Mouse (Mus musculus): Measurements from ENCODE around the gene Ccdc27. TPM values are rescaled to one million over a fixed set of nuclear protein-coding genes. Genes with fewer than 3 reads are reported as not detected.

Gene Ccdc27
- polyA plus RNA-seq, 1 experiment = not detected

- Histone ChIP-seq H3K4me3 (ENCODE audit: low read depth, low read length) (no peak overlapping the region), H3K27ac (ENCODE audit: insufficient read depth, low read length) (no peak overlapping the region), H3K9me3 (replicated peaks; ENCODE audit: control insufficient read depth, insufficient read depth, low read length, poor library complexity, severe bottlenecking) (no peaks in the 10 kb centered on the region), H3K4me1 (ENCODE audit: control insufficient read depth, insufficient read depth, low read length) (no peaks in the 10 kb centered on the region), H3K27me3 (ENCODE audit: control insufficient read depth, insufficient read depth, low read length, poor library complexity, severe bottlenecking) (no peaks in the 10 kb centered on the region), H3K36me3 (ENCODE audit: control insufficient read depth, insufficient read depth, low read length, poor library complexity, severe bottlenecking) (peaks cover 21% of the 10 kb centered on the region), H3K9ac (ENCODE audit: low read depth, poor library complexity, severe bottlenecking) (no peak overlapping the region)
- peak; percentile 68 for TF ChIP-seq CTCF (IDR thresholded peaks at IDR 0.05; ENCODE audit: low read depth, low read length)
- no peak for TF ChIP-seq EP300 (IDR thresholded peaks at IDR 0.05; ENCODE audit: insufficient read depth, low read depth, low read length)
Observed at GRCm38 (mm10) chr4:154019571-154019970, 22.9 kb downstream of the Ccdc27 start.

- peaks cover 21% of the 10 kb centered on the region for H3K36me3 ChIP-seq (ENCODE audit: control insufficient read depth, insufficient read depth, low read length, poor library complexity, severe bottlenecking)
- no peak overlapping the region for H3K4me3 ChIP-seq (ENCODE audit: low read depth, low read length)
- TF ChIP-seq POLR2A (IDR thresholded peaks at IDR 0.05; ENCODE audit: insufficient read depth, low read length) = no peak
- no peak for TF ChIP-seq EP300 (IDR thresholded peaks at IDR 0.05; ENCODE audit: insufficient read depth, low read depth, low read length)
- no peak for TF ChIP-seq CTCF (IDR thresholded peaks at IDR 0.05; ENCODE audit: low read depth, low read length)
- H3K4me1 ChIP-seq (ENCODE audit: control insufficient read depth, insufficient read depth, low read length) = peaks cover 3% of the 10 kb centered on the region
- no peaks in the 10 kb centered on the region for H3K9me3 ChIP-seq (replicated peaks; ENCODE audit: control insufficient read depth, insufficient read depth, low read length, poor library complexity, severe bottlenecking)
- H3K27ac ChIP-seq (ENCODE audit: insufficient read depth, low read length) = no peak overlapping the region
- no peaks in the 10 kb centered on the region for H3K27me3 ChIP-seq (ENCODE audit: control insufficient read depth, insufficient read depth, low read length, poor library complexity, severe bottlenecking)
- no peak overlapping the region for H3K9ac ChIP-seq (ENCODE audit: low read depth, poor library complexity, severe bottlenecking)
Observed at GRCm38 (mm10) chr4:154015476-154015875, 27.0 kb downstream of the Ccdc27 start.

DNA sequence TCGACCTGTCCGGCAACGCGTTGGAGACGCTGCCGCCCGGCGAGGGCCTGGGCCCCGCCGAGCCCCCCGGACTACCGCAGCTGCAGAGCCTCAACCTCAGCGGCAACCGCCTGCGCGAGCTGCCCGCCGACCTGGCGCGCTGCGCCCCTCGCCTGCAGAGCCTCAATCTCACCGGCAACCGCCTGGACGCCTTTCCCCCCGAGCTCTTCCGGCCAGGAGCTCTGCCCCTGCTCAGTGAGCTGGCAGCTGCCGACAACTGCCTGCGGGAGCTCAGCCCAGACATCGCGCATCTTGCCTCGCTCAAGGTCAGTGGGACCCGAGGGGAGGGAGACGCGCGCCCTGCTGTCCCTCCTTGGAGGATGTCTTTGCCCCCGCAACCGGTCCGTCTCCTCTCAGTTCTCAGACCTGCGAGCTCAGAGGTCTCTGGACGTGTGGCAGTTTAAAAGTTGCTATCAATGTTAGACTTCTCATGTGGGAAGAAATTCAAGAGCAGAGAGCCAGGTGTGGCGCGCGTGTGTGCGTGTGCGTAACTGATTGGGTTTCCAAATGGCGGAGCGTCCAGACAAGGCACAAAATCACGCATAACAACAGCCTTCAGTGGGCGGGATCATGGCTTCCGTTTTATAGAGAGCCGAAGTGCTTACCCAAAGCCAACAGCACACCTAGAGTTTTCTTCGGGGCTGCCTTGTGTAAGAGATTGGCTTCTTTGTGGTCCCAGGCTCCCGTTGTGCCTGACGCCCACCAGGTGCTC lies 30.2 kb downstream of the Ccdc27 start:
- Histone ChIP-seq H3K4me1 (ENCODE audit: control insufficient read depth, insufficient read depth, low read length) (peaks cover 3% of the 10 kb centered on the region), H3K36me3 (ENCODE audit: control insufficient read depth, insufficient read depth, low read length, poor library complexity, severe bottlenecking) (peaks cover 7% of the 10 kb centered on the region), H3K27ac (ENCODE audit: insufficient read depth, low read length) (no peak overlapping the region), H3K9ac (ENCODE audit: low read depth, poor library complexity, severe bottlenecking) (peak overlapping the region; percentile 87), H3K4me3 (ENCODE audit: low read depth, low read length) (peak overlapping the region; percentile 87), H3K9me3 (replicated peaks; ENCODE audit: control insufficient read depth, insufficient read depth, low read length, poor library complexity, severe bottlenecking) (no peaks in the 10 kb centered on the region), H3K27me3 (ENCODE audit: control insufficient read depth, insufficient read depth, low read length, poor library complexity, severe bottlenecking) (no peaks in the 10 kb centered on the region)
- TF ChIP-seq POLR2A (IDR thresholded peaks at IDR 0.05; ENCODE audit: insufficient read depth, low read length) = no peak
- no peak for TF ChIP-seq EP300 (IDR thresholded peaks at IDR 0.05; ENCODE audit: insufficient read depth, low read depth, low read length)
- TF ChIP-seq CTCF (IDR thresholded peaks at IDR 0.05; ENCODE audit: low read depth, low read length) = no peak

- H3K9me3 ChIP-seq (replicated peaks; ENCODE audit: control insufficient read depth, insufficient read depth, low read length, poor library complexity, severe bottlenecking) = no peaks in the 10 kb centered on the region
- no peak within 1 kb of the TSS for H3K27ac ChIP-seq (ENCODE audit: insufficient read depth, low read length)
- peaks cover 5% of the 10 kb centered on the region; the same call in 1 of the 2 replicates for H3K36me3 ChIP-seq (ENCODE audit: control insufficient read depth, insufficient read depth, low read length, poor library complexity, severe bottlenecking)
- no peaks in the 10 kb centered on the region for H3K27me3 ChIP-seq (ENCODE audit: control insufficient read depth, insufficient read depth, low read length, poor library complexity, severe bottlenecking)
- peak within 1 kb of the TSS; percentile 87 for H3K9ac ChIP-seq (ENCODE audit: low read depth, poor library complexity, severe bottlenecking)
- peak within 1 kb of the TSS; percentile 87 for H3K4me3 ChIP-seq (ENCODE audit: low read depth, low read length)
- TF ChIP-seq POLR2A (IDR thresholded peaks at IDR 0.05; ENCODE audit: insufficient read depth, low read length) (peak; percentile 71), EP300 (IDR thresholded peaks at IDR 0.05; ENCODE audit: insufficient read depth, low read depth, low read length) (no peak)
- peaks cover 3% of the 10 kb centered on the region for H3K4me1 ChIP-seq (ENCODE audit: control insufficient read depth, insufficient read depth, low read length)
Observed at GRCm38 (mm10) chr4:154011646-154012089, 30.8 kb downstream of the Ccdc27 start, which contains the start of gene Lrrc47. Gene Lrrc47 (plus strand): TSS chr4:154011731.

GRCm38 (mm10) chr4:154010907-154011645 lies 31.4 kb downstream of the Ccdc27 start:
- Histone ChIP-seq H3K4me1 (ENCODE audit: control insufficient read depth, insufficient read depth, low read length) (peaks cover 3% of the 10 kb centered on the region), H3K27me3 (ENCODE audit: control insufficient read depth, insufficient read depth, low read length, poor library complexity, severe bottlenecking) (no peaks in the 10 kb centered on the region), H3K9ac (ENCODE audit: low read depth, poor library complexity, severe bottlenecking) (peak overlapping the region; percentile 87), H3K4me3 (ENCODE audit: low read depth, low read length) (peak overlapping the region; percentile 87), H3K9me3 (replicated peaks; ENCODE audit: control insufficient read depth, insufficient read depth, low read length, poor library complexity, severe bottlenecking) (no peaks in the 10 kb centered on the region), H3K36me3 (ENCODE audit: control insufficient read depth, insufficient read depth, low read length, poor library complexity, severe bottlenecking) (peaks cover 2% of the 10 kb centered on the region; the same call in 1 of the 2 replicates), H3K27ac (ENCODE audit: insufficient read depth, low read length) (no peak overlapping the region)
- no peak for TF ChIP-seq POLR2A (IDR thresholded peaks at IDR 0.05; ENCODE audit: insufficient read depth, low read length)
- no peak for TF ChIP-seq EP300 (IDR thresholded peaks at IDR 0.05; ENCODE audit: insufficient read depth, low read depth, low read length)
- no peak for TF ChIP-seq CTCF (IDR thresholded peaks at IDR 0.05; ENCODE audit: low read depth, low read length)

GRCm38 (mm10) chr4:154007759-154008158 lies 34.7 kb downstream of the Ccdc27 start:
- Histone ChIP-seq H3K27me3 (ENCODE audit: control insufficient read depth, insufficient read depth, low read length, poor library complexity, severe bottlenecking) (no peaks in the 10 kb centered on the region), H3K4me1 (ENCODE audit: control insufficient read depth, insufficient read depth, low read length) (no peaks in the 10 kb centered on the region), H3K9me3 (replicated peaks; ENCODE audit: control insufficient read depth, insufficient read depth, low read length, poor library complexity, severe bottlenecking) (no peaks in the 10 kb centered on the region), H3K27ac (ENCODE audit: insufficient read depth, low read length) (no peak overlapping the region), H3K4me3 (ENCODE audit: low read depth, low read length) (no peak overlapping the region), H3K36me3 (ENCODE audit: control insufficient read depth, insufficient read depth, low read length, poor library complexity, severe bottlenecking) (no peaks in the 10 kb centered on the region), H3K9ac (ENCODE audit: low read depth, poor library complexity, severe bottlenecking) (no peak overlapping the region)
- no peak for TF ChIP-seq POLR2A (IDR thresholded peaks at IDR 0.05; ENCODE audit: insufficient read depth, low read length)
- no peak for TF ChIP-seq CTCF (IDR thresholded peaks at IDR 0.05; ENCODE audit: low read depth, low read length)
- no peak for TF ChIP-seq EP300 (IDR thresholded peaks at IDR 0.05; ENCODE audit: insufficient read depth, low read depth, low read length)
